Mouse (Mus musculus) forelimb bud, embryonic 11.5 days (tissue): Measurements from ENCODE around the gene Gm20431.
A peak's percentile ranks its signal among the peaks of the same experiment; 100 is the strongest.
"Not testable (repeated sequence)": the region's sequence is repeated elsewhere in the genome, so short reads cannot be mapped to it uniquely, and the experiment has no call there.

ENCODE experiments used
- DNase-seq: peaks from one replicate; pipeline ENCODE4 v3.0.0-alpha.2; 2012; ENCODE audit warnings: low read depth, low spot score

The Gm20431 gene

GRCm38 (mm10) chr2:167631591-167632448 lies 29.5 kb downstream of the Gm20431 start, which contains the start of gene Ube2v1:
TSS of gene Ube2v1 (minus strand) at chr2:167632095.
- DNase-seq, result peak; percentile 99

- peak; percentile 7 for DNase-seq
These were observed 30.1 kb downstream of the Gm20431 start for GRCm38 (mm10) chr2:167631181-167631590.

- no peak for DNase-seq
These were observed 30.9 kb downstream of the Gm20431 start for GRCm38 (mm10) chr2:167630421-167630820.

- DNase-seq, result no peak
These were observed 31.6 kb downstream of the Gm20431 start for GRCm38 (mm10) chr2:167629665-167630209.

- peak; percentile 6 for DNase-seq
These were observed 32.4 kb downstream of the Gm20431 start for GRCm38 (mm10) chr2:167628872-167629271.

- DNase-seq, result no peak
These were observed 34.3 kb downstream of the Gm20431 start for GRCm38 (mm10) chr2:167627019-167627418.

GRCm38 (mm10) chr2:167625670-167626069 lies 35.6 kb downstream of the Gm20431 start:
- no peak for DNase-seq

GRCm38 (mm10) chr2:167624368-167625075 lies 36.8 kb downstream of the Gm20431 start:
- DNase-seq, result no peak

- DNase-seq, result no peak
These were observed 38.3 kb downstream of the Gm20431 start for GRCm38 (mm10) chr2:167622965-167623364.

- no peak for DNase-seq
These were observed 38.9 kb downstream of the Gm20431 start for GRCm38 (mm10) chr2:167622352-167622751.

GRCm38 (mm10) chr2:167621255-167622087 lies 39.8 kb downstream of the Gm20431 start:
- DNase-seq, result no peak

- no peak for DNase-seq
These were observed 43.8 kb downstream of the Gm20431 start for GRCm38 (mm10) chr2:167617472-167617871.

- no peak for DNase-seq
These were observed 44.3 kb downstream of the Gm20431 start for GRCm38 (mm10) chr2:167617034-167617433.

- not testable (repeated sequence) for DNase-seq
These were observed 48.0 kb downstream of the Gm20431 start for GRCm38 (mm10) chr2:167613335-167613734.

- no peak for DNase-seq
These were observed 49.2 kb downstream of the Gm20431 start for GRCm38 (mm10) chr2:167612122-167612521.

GRCm38 (mm10) chr2:167611287-167611686 lies 50.0 kb downstream of the Gm20431 start:
- DNase-seq, result no peak

GRCm38 (mm10) chr2:167606745-167607123 lies 54.6 kb downstream of the Gm20431 start:
- no peak for DNase-seq

GRCm38 (mm10) chr2:167605817-167606744 lies 55.2 kb downstream of the Gm20431 start:
- no peak for DNase-seq

- peak; percentile 93 for DNase-seq
These were observed 56.0 kb downstream of the Gm20431 start for GRCm38 (mm10) chr2:167605178-167605794.

- DNase-seq, result no peak
These were observed 58.3 kb downstream of the Gm20431 start for GRCm38 (mm10) chr2:167602978-167603377.
